Mouse (Mus musculus): ENCODE results near the gene Uhrf2.

DNA sequence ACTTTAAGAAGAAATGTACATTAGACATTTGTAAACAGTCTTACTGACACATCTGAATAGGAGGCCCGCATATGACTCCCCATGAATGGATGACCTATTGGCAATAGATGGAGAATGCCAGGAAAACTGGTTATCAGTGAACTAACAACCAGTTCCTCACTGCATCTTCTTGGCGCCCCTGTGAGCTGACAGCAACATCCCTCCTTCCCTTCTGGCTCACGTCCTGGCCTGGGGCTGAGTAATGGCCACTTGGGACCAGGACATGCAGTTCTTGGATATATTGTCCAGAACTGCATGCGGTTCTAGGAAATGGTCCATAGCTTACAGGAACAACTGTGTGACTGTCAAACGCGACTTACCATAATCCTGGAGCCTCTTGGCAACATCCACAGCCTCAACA is 72.3 kb downstream of the Uhrf2 start:
- TF ChIP-seq CTCF (IDR thresholded peaks at IDR 0.05; ENCODE audit: low read depth): no peak
- no peak for TF ChIP-seq EP300 (optimal IDR thresholded peaks at IDR 0.05)
